Mouse (Mus musculus) neural tube, embryonic 11.5 days (tissue): Measurements from ENCODE around the gene 1700017N19Rik. TPM values are rescaled to one million over a fixed set of nuclear protein-coding genes. Genes with fewer than 3 reads are reported as not detected.

Experiments used
- ATAC-seq: fragments of 200-750 bp; cut with Nextera tagmentation; 2 replicates; pipeline ENCODE4 v1.8.0; 2017; ENCODE audit warnings: moderate number of reproducible peaks, mild to moderate bottlenecking, moderate TSS enrichment, moderate library complexity; ENCODE audit not compliant: insufficient read depth, low FRiP score, low TSS enrichment
- DNase-seq: peaks from one replicate; pipeline ENCODE4 v3.0.0-alpha.2; 2015; ENCODE audit warnings: low spot score
- H3K27ac ChIP-seq: fragments of 300-500 bp; sonication (generic); 2 replicates; pipeline ENCODE4 v1.5.1; 2014; ENCODE audit warnings: low read depth, mild to moderate bottlenecking, low read length
- H3K27me3 ChIP-seq: fragments of 300-500 bp; sonication (generic); 2 replicates; pipeline ENCODE4 v1.6.1; 2014; ENCODE audit warnings: mild to moderate bottlenecking, low read length, mixed read lengths; ENCODE audit not compliant: control insufficient read depth, insufficient read depth
- H3K36me3 ChIP-seq: fragments of 300-500 bp; sonication (generic); 2 replicates; pipeline ENCODE4 v1.6.1; 2014; ENCODE audit warnings: mild to moderate bottlenecking, low read length, moderate library complexity, mixed read lengths; ENCODE audit not compliant: control insufficient read depth, insufficient read depth
- H3K4me1 ChIP-seq: fragments of 300-500 bp; sonication (generic); 2 replicates; pipeline ENCODE4 v1.6.1; 2014; ENCODE audit warnings: low read length, mixed read lengths; ENCODE audit not compliant: control insufficient read depth, insufficient read depth
- H3K4me2 ChIP-seq: fragments of 300-500 bp; sonication (generic); 2 replicates; pipeline ENCODE4 v1.6.1; 2014; ENCODE audit warnings: low read depth, mild to moderate bottlenecking, moderate library complexity
- H3K4me3 ChIP-seq: fragments of 300-500 bp; sonication (generic); 2 replicates; pipeline ENCODE4 v1.5.1; 2014; ENCODE audit warnings: low read depth, low read length
- H3K9ac ChIP-seq: fragments of 300-500 bp; sonication (generic); 2 replicates; pipeline ENCODE4 v1.6.1; 2014; ENCODE audit warnings: mild to moderate bottlenecking, low read length
- H3K9me3 ChIP-seq: fragments of 300-500 bp; sonication (generic); 2 replicates; pipeline ENCODE4 v1.6.1; 2016; ENCODE audit warnings: low read length; ENCODE audit not compliant: control insufficient read depth
- WGBS: fragments of 180-500 bp; shearing (Covaris S2); extraction: QIAGEN DNeasy Blood & Tissue Kit; methylation state at CpG from one replicate; pipeline ENCODE4 v1.1.7; 2014; 5-methylcytosine and 5-hydroxymethylcytosine counted together
- polyA plus RNA-seq: library from polyadenylated mRNA; unstranded; fragments of >200 nt; fragmentation: Nextera tagmentation; extraction: Ambion mirVana; gene quantifications from 2 replicates; pipeline ENCODE4 v1.2.1, GENCODE M21; 2014

1700017N19Rik gene
- polyA plus RNA-seq, 1 experiment from 2014 or later = not detected

GRCm38 (mm10) chr10:100629762-100630438 lies 39.6 kb downstream of the 1700017N19Rik start:
- H3K4me2 ChIP-seq = no peak overlapping the region
- ATAC-seq (peak; percentile 20; the same call in 1 of the 2 replicates), DNase-seq (peak; percentile 60)
- no peak overlapping the region for H3K27ac ChIP-seq
- no peaks in the 10 kb centered on the region for H3K36me3 ChIP-seq
- H3K4me3 ChIP-seq = no peak overlapping the region
- WGBS = 28% methylated on average over 20 of the region's 20 CpGs
- no peaks in the 10 kb centered on the region for H3K27me3 ChIP-seq
- no peaks in the 10 kb centered on the region for H3K4me1 ChIP-seq
- H3K9ac ChIP-seq = no peak overlapping the region
- no peaks in the 10 kb centered on the region for H3K9me3 ChIP-seq

- no peaks in the 10 kb centered on the region for H3K36me3 ChIP-seq
- H3K4me2 ChIP-seq = no peak overlapping the region
- H3K4me1 ChIP-seq = no peaks in the 10 kb centered on the region
- ATAC-seq = no peak
- H3K27ac ChIP-seq = no peak overlapping the region
- no peaks in the 10 kb centered on the region for H3K9me3 ChIP-seq
- WGBS = 79% methylated on average over 3 of the region's 3 CpGs
- DNase-seq = no peak
- H3K4me3 ChIP-seq = no peak overlapping the region
- no peaks in the 10 kb centered on the region for H3K27me3 ChIP-seq
- H3K9ac ChIP-seq = no peak overlapping the region
Measured at GRCm38 (mm10) chr10:100642887-100643286, 52.6 kb downstream of the 1700017N19Rik start.

- H3K9ac ChIP-seq = no peak overlapping the region
- WGBS = 86% methylated on average over 4 of the region's 4 CpGs
- no peaks in the 10 kb centered on the region for H3K27me3 ChIP-seq
- H3K4me2 ChIP-seq = no peak overlapping the region
- no peak overlapping the region for H3K27ac ChIP-seq
- no peaks in the 10 kb centered on the region for H3K9me3 ChIP-seq
- ATAC-seq (no peak), DNase-seq (no peak)
- no peaks in the 10 kb centered on the region for H3K36me3 ChIP-seq
- H3K4me3 ChIP-seq = no peak overlapping the region
- no peaks in the 10 kb centered on the region for H3K4me1 ChIP-seq
Measured at GRCm38 (mm10) chr10:100645331-100645935, 55.1 kb downstream of the 1700017N19Rik start.

GRCm38 (mm10) chr10:100654183-100654582 lies 63.9 kb downstream of the 1700017N19Rik start:
- no peak overlapping the region for H3K9ac ChIP-seq
- no peak overlapping the region for H3K4me2 ChIP-seq
- no peaks in the 10 kb centered on the region for H3K36me3 ChIP-seq
- DNase-seq (no peak), ATAC-seq (no peak)
- H3K4me1 ChIP-seq = no peaks in the 10 kb centered on the region
- H3K27me3 ChIP-seq = no peaks in the 10 kb centered on the region
- no peak overlapping the region for H3K27ac ChIP-seq
- no peak overlapping the region for H3K4me3 ChIP-seq
- no peaks in the 10 kb centered on the region for H3K9me3 ChIP-seq

GRCm38 (mm10) chr10:100661970-100662590 lies 71.8 kb downstream of the 1700017N19Rik start:
- Histone ChIP-seq H3K4me3 (no peak overlapping the region), H3K4me2 (no peak overlapping the region), H3K9ac (no peak overlapping the region), H3K9me3 (no peaks in the 10 kb centered on the region), H3K4me1 (no peaks in the 10 kb centered on the region), H3K36me3 (no peaks in the 10 kb centered on the region), H3K27ac (no peak overlapping the region), H3K27me3 (no peaks in the 10 kb centered on the region)
- DNase-seq = no peak
- no peak for ATAC-seq
- WGBS = 75% methylated on average over 2 of the region's 2 CpGs

Other genes starting within 250 kb of the 1700017N19Rik start
- not detected in 2 replicates for gene Gm4302, start 249.6 kb upstream of the 1700017N19Rik start, polyA plus RNA-seq
- not detected in 2 replicates for gene Gm4303, start 244.5 kb upstream of the 1700017N19Rik start, polyA plus RNA-seq
- not detected in 2 replicates for gene Gm4305, start 239.4 kb upstream of the 1700017N19Rik start, polyA plus RNA-seq
- gene Gm4307, start 229.1 kb upstream of the 1700017N19Rik start, polyA plus RNA-seq = not detected in 2 replicates
- gene Gm4312, start 207.9 kb upstream of the 1700017N19Rik start, polyA plus RNA-seq = not detected in 2 replicates
- 21.6 and 23.2 TPM in 2 replicates for gene Tmtc3, start 103.1 kb upstream of the 1700017N19Rik start, polyA plus RNA-seq
- gene Cep290, start 102.9 kb upstream of the 1700017N19Rik start, polyA plus RNA-seq = 5.7 and 6.5 TPM in 2 replicates
- gene 4930430F08Rik, start 61 bp upstream of the 1700017N19Rik start, polyA plus RNA-seq = 13.1 and 14.0 TPM in 2 replicates